Comparison of ENCODE assay signal across 8 mouse cellular contexts in the genomic region with DNA sequence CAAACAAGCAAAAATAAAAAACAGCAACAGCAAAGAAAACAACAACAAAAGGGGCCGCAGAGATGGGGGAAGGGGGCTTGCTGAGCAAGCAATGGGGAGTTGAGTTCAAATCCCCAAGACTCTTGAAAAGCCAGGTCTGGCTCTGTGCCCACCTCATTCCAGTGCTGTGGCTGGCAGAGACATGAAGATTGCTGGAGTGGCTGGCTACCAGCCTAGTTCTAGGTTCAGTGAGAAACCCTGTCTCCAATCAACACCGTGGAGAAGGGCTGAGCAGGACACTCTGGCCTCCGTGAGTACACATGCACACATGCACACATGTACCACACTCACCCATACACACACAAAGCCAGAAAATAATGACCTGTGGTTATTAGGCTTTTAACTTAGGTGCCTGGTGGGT. TPM values are rescaled to one million over a fixed set of nuclear protein-coding genes. Genes with fewer than 3 reads are reported as not detected.
DNase-seq lines count a peak whose midpoint lies in the region; ATAC-seq and TF ChIP-seq lines count a peak whose summit lies in the region.

No protein-coding gene starts in this region.

- ATAC-seq in hindbrain, embryonic 13.5 days (ENCODE audit: low FRiP score), result no peak
- no peak for ATAC-seq in hindbrain, embryonic 12.5 days (ENCODE audit: low FRiP score)
- ATAC-seq in limb, embryonic 13.5 days (ENCODE audit: low FRiP score, low read depth), result no peak
- ATAC-seq in midbrain, embryonic 16.5 days, result no peak

- 0 out of 2 replicates have a peak overlapping the region, but pooled peaks have one; percentile 15 for H3K4me2 ChIP-seq in hindbrain, embryonic 13.5 days
- H3K4me2 ChIP-seq in hindbrain, embryonic 12.5 days (replicated peaks), result no peak overlapping the region
- H3K4me2 ChIP-seq in limb, embryonic 13.5 days (replicated peaks), result peak overlapping the region; percentile 86; the same call in 1 of the 2 replicates
- no peak overlapping the region for H3K4me2 ChIP-seq in midbrain, embryonic 16.5 days (ENCODE audit: low read length)

- DNase-seq in adipocyte (ENCODE audit: low spot score), result peak; percentile 68
- no peak for DNase-seq in thymus, postnatal 14 days
- DNase-seq in thymus, postnatal 0 days (ENCODE audit: low spot score), result no peak

- no peaks in the 10 kb centered on the region for H3K9me3 ChIP-seq in hindbrain, embryonic 13.5 days
- H3K9me3 ChIP-seq in hindbrain, embryonic 12.5 days (replicated peaks), result no peaks in the 10 kb centered on the region
- H3K9me3 ChIP-seq in limb, embryonic 13.5 days, result peaks cover 6% of the 10 kb centered on the region; the same call in 1 of the 2 replicates
- no peaks in the 10 kb centered on the region for H3K9me3 ChIP-seq in midbrain, embryonic 16.5 days (replicated peaks; ENCODE audit: control insufficient read depth, low read length, poor library complexity, severe bottlenecking)

- no peak overlapping the region for H3K9ac ChIP-seq in hindbrain, embryonic 13.5 days
- H3K9ac ChIP-seq in hindbrain, embryonic 12.5 days, result no peak overlapping the region
- H3K9ac ChIP-seq in limb, embryonic 13.5 days, result no peak overlapping the region
- no peak overlapping the region for H3K9ac ChIP-seq in midbrain, embryonic 16.5 days (ENCODE audit: low read depth, low read length)

- no peak for TF ChIP-seq CTCF in embryonic fibroblast, embryonic 13.5 days (IDR thresholded peaks at IDR 0.05; ENCODE audit: borderline replicate concordance, insufficient read depth, low read length)

- no peaks in the 10 kb centered on the region for H3K36me3 ChIP-seq in hindbrain, embryonic 13.5 days
- H3K36me3 ChIP-seq in hindbrain, embryonic 12.5 days, result no peaks in the 10 kb centered on the region
- 0 out of 2 replicates have a peak, but pooled peaks cover 3% of the 10 kb centered on the region for H3K36me3 ChIP-seq in limb, embryonic 13.5 days
- H3K36me3 ChIP-seq in midbrain, embryonic 16.5 days (ENCODE audit: control insufficient read depth, insufficient read depth, low read length), result no peaks in the 10 kb centered on the region

- 76% methylated on average over 3 of the region's 3 CpGs for WGBS in hindbrain, embryonic 13.5 days
- WGBS in hindbrain, embryonic 12.5 days, result 81% methylated on average over 3 of the region's 3 CpGs
- 84% methylated on average over 3 of the region's 3 CpGs for WGBS in limb, embryonic 13.5 days
- WGBS in midbrain, embryonic 16.5 days, result 77% methylated on average over 3 of the region's 3 CpGs

- no peak overlapping the region for H3K27ac ChIP-seq in hindbrain, embryonic 13.5 days
- no peak overlapping the region for H3K27ac ChIP-seq in hindbrain, embryonic 12.5 days
- no peak overlapping the region for H3K27ac ChIP-seq in embryonic fibroblast, embryonic 13.5 days (ENCODE audit: insufficient read depth, low read length)
- H3K27ac ChIP-seq in limb, embryonic 13.5 days, result no peak overlapping the region
- no peak overlapping the region for H3K27ac ChIP-seq in midbrain, embryonic 16.5 days (ENCODE audit: low read length)

- peaks cover 22% of the 10 kb centered on the region for H3K4me1 ChIP-seq in hindbrain, embryonic 13.5 days (replicated peaks)
- peaks cover 15% of the 10 kb centered on the region for H3K4me1 ChIP-seq in hindbrain, embryonic 12.5 days
- H3K4me1 ChIP-seq in embryonic fibroblast, embryonic 13.5 days (ENCODE audit: control insufficient read depth, insufficient read depth, low read length), result no peaks in the 10 kb centered on the region
- peaks cover 27% of the 10 kb centered on the region for H3K4me1 ChIP-seq in limb, embryonic 13.5 days
- peaks cover 5% of the 10 kb centered on the region for H3K4me1 ChIP-seq in midbrain, embryonic 16.5 days (ENCODE audit: control insufficient read depth, insufficient read depth, low read length)

- H3K4me3 ChIP-seq in hindbrain, embryonic 13.5 days, result no peak overlapping the region
- H3K4me3 ChIP-seq in hindbrain, embryonic 12.5 days, result no peak overlapping the region
- no peak overlapping the region for H3K4me3 ChIP-seq in embryonic fibroblast, embryonic 13.5 days (ENCODE audit: insufficient read depth, low read length)
- no peak overlapping the region for H3K4me3 ChIP-seq in limb, embryonic 13.5 days
- no peak overlapping the region for H3K4me3 ChIP-seq in midbrain, embryonic 16.5 days (ENCODE audit: low read depth, low read length)

- TF ChIP-seq POLR2A in embryonic fibroblast, embryonic 13.5 days (IDR thresholded peaks at IDR 0.05; ENCODE audit: low read depth, low read length), result 0 out of 2 replicates have a peak, but pooled peaks have one; percentile 24

- 0 out of 2 replicates have a peak, but pooled peaks cover 2% of the 10 kb centered on the region for H3K27me3 ChIP-seq in hindbrain, embryonic 13.5 days
- no peaks in the 10 kb centered on the region for H3K27me3 ChIP-seq in hindbrain, embryonic 12.5 days
- H3K27me3 ChIP-seq in limb, embryonic 13.5 days, result no peaks in the 10 kb centered on the region
- no peaks in the 10 kb centered on the region for H3K27me3 ChIP-seq in midbrain, embryonic 16.5 days (ENCODE audit: control insufficient read depth, insufficient read depth, low read depth, low read length)

RNA-seq across cellular contexts. Expression of a gene that starts 1.6 kb away (rescaled TPM):
- polyA plus RNA-seq in hindbrain, embryonic 13.5 days (2015; fragmentation: Nextera tagmentation; extraction: Ambion mirVana), result 9.3 and 11.6 TPM in 2 replicates
- polyA plus RNA-seq in hindbrain, embryonic 12.5 days (2016; fragmentation: Nextera tagmentation; extraction: Ambion mirVana), result 11.5 and 11.9 TPM in 2 replicates
- polyA plus RNA-seq in embryonic fibroblast, embryonic 13.5 days (2011; ENCODE audit: insufficient read length, low read depth, missing spikeins), result 33.0 and 33.2 TPM in 2 replicates
- polyA plus RNA-seq in limb, embryonic 13.5 days (2015; fragmentation: Nextera tagmentation; extraction: Ambion mirVana), result 15.8 and 19.6 TPM in 2 replicates
- 7.2 and 10.3 TPM in 2 replicates for polyA plus RNA-seq in midbrain, embryonic 16.5 days (2015; fragmentation: Nextera tagmentation; extraction: Ambion mirVana)
- polyA plus RNA-seq in thymus, postnatal 0 days (2015; fragmentation: Nextera tagmentation; extraction: Ambion mirVana), result 54.9 and 57.8 TPM in 2 replicates

Comparison
In these comparisons a context has a peak if more than half of its experiments do, and no peak if none do; other contexts are left out.
1. H3K4me2 ChIP-seq: peak in hindbrain, embryonic 13.5 days (single experiment) and limb, embryonic 13.5 days (single experiment); none in hindbrain, embryonic 12.5 days (single experiment) and midbrain, embryonic 16.5 days (single experiment).